Mouse (Mus musculus): Measurements from ENCODE around the gene Prpf8. TPM values are rescaled to one million over a fixed set of nuclear protein-coding genes. Genes with fewer than 3 reads are reported as not detected.
"Not testable (repeated sequence)": the region's sequence is repeated elsewhere in the genome, so short reads cannot be mapped to it uniquely, and the experiment has no call there.

The Prpf8 gene
- total RNA-seq, 2 experiments from 2014 or later = 125 to 129 TPM

DNA sequence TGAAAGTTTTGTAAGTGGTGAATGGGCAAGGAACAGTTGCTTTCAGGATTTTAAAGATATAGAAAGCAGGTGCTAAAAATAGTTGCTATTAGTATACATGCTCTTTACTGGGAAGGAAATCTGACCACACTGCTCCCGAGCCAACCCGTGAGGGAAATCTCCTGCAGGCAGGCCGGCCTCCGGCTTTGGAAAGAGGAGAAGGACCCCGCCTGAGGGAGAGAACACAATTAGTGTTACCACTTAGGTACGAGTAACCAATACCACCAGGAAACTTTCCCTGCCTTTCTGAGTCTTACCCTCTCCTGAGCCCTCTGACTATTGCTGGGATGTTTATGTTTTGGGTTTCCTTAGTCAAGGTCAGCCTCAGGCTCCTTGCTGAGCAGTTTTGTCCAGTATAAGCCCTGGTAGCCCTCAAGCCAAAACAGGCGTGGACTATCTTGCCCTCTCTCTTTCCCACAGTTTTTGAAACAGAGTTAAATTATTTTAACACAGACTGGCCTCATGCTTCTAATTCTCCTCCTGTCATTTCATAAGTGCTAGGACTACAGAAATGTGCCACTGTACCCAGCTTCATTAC is 66.4 kb downstream of the Prpf8 start:
- no peak for DNase-seq (ENCODE audit: extremely low spot score in 1 of 2, low spot score in 1 of 2)

- not testable (repeated sequence) for DNase-seq (ENCODE audit: extremely low spot score in 1 of 2, low spot score in 1 of 2)
These were observed 69.4 kb downstream of the Prpf8 start for GRCm38 (mm10) chr11:75556006-75556405.

GRCm38 (mm10) chr11:75557142-75557541 is 70.5 kb downstream of the Prpf8 start:
- no peak for DNase-seq (ENCODE audit: extremely low spot score in 1 of 2, low spot score in 1 of 2)

GRCm38 (mm10) chr11:75558101-75558500 is 71.5 kb downstream of the Prpf8 start:
- DNase-seq (ENCODE audit: extremely low spot score in 1 of 2, low spot score in 1 of 2) = no peak

Small RNA genes lying within 50 kb of the gene (microRNA-seq; reads per million reads assigned to microRNA genes)
- gene Mir22 (12,956 to 13,039 reads per million in 2 experiments), gene Mir3971 (0 reads per million in 2 experiments)

Other genes starting within 250 kb of the Prpf8 start
- gene Rpa1, start 138.5 kb upstream of the Prpf8 start, total RNA-seq (2021) = 10 to 100 TPM; 58.8 to 59.5 TPM
- gene Smyd4, start 138.4 kb upstream of the Prpf8 start, total RNA-seq (2021) = 10 to 100 TPM; 14.3 to 14.5 TPM
- 10 to 100 TPM; 16.0 to 16.8 TPM for gene Serpinf1, start 64.1 kb upstream of the Prpf8 start, total RNA-seq (2021)
- under 1 TPM; 0.39 to 0.59 TPM for gene Serpinf2, start 47.2 kb upstream of the Prpf8 start, total RNA-seq (2021)
- 10 to 100 TPM; 21.9 to 22.7 TPM for gene Wdr81, start 32.1 kb upstream of the Prpf8 start, total RNA-seq (2021)
- gene Tlcd2, start 25.1 kb upstream of the Prpf8 start, total RNA-seq (2021) = under 1 TPM; 0.59 to 0.87 TPM
- 1 to 10 TPM; 1.7 to 3.1 TPM for gene Rilp, start 23.3 kb downstream of the Prpf8 start, total RNA-seq (2021)
- gene Scarf1, start 26.7 kb downstream of the Prpf8 start, total RNA-seq (2021) = 1 to 10 TPM; 1.4 to 1.6 TPM
- 10 to 100 TPM; 49.8 to 54.2 TPM for gene Slc43a2, start 44.9 kb downstream of the Prpf8 start, total RNA-seq (2021)
- 100 to 1,000 TPM; 281 to 305 TPM for gene Pitpna, start 101.3 kb downstream of the Prpf8 start, total RNA-seq (2021)
- gene Inpp5k, start 144.2 kb downstream of the Prpf8 start, total RNA-seq (2021) = 10 to 100 TPM; 40.6 to 46.7 TPM
- gene Myo1c, start 163.7 kb downstream of the Prpf8 start, total RNA-seq (2021) = 10 to 100 TPM; 11.8 to 18.6 TPM
- gene Crk, start 192.4 kb downstream of the Prpf8 start, total RNA-seq (2021) = 100 to 1,000 TPM; 118 to 134 TPM
- gene Ywhae, start 246.1 kb downstream of the Prpf8 start, total RNA-seq (2021) = 1,000 to 10,000 TPM; 1,088 to 1,203 TPM

Measured in layer of hippocampus, postnatal 25 days (tissue).